ENCODE assay signal across 8 mouse cellular contexts in genomic region chr12:33388842-33389241, GRCm38 (mm10). TPM values are rescaled to one million over a fixed set of nuclear protein-coding genes. Genes with fewer than 3 reads are reported as not detected.
DNase-seq lines count a peak whose midpoint lies in the region; ATAC-seq and TF ChIP-seq lines count a peak whose summit lies in the region.

No protein-coding gene starts in this region.

- no peaks in the 10 kb centered on the region for H3K9me3 ChIP-seq in limb, embryonic 10.5 days (replicated peaks)

- no peak for TF ChIP-seq POLR2A in cortical plate, adult 2 months (IDR thresholded peaks at IDR 0.05; ENCODE audit: extremely low read depth, insufficient read depth, low read length)
- no peak for TF ChIP-seq POLR2A in kidney, adult 2 months (IDR thresholded peaks at IDR 0.05; ENCODE audit: low read depth, low read length)

- peak; percentile 90 for TF ChIP-seq CTCF in cortical plate, adult 2 months (IDR thresholded peaks at IDR 0.05; ENCODE audit: extremely low read depth, insufficient read depth, low read length)
- TF ChIP-seq CTCF in kidney, adult 2 months (conservative IDR thresholded peaks at IDR 0.05; ENCODE audit: insufficient read depth, insufficient read length, low read depth, low read length) = peak; percentile 89

- WGBS in kidney, adult 2 months = 7% methylated on average over 5 of the region's 5 CpGs
- 10% methylated on average over 5 of the region's 5 CpGs for WGBS in limb, embryonic 10.5 days

- ATAC-seq in monocyte, adult 5-6 weeks (replicated peaks; ENCODE audit: insufficient number of reproducible peaks, low FRiP score, low TSS enrichment, poor library complexity, severe bottlenecking) = peak; percentile 78; the same call in 1 of the 2 replicates

- intact Hi-C loops in gastrocnemius, postnatal 14 days (cut with DNase I; ENCODE audit: low total_unique reads) = no loop called here

- no peaks in the 10 kb centered on the region for H3K36me3 ChIP-seq in kidney, adult 2 months (ENCODE audit: control insufficient read depth, insufficient read depth, low read length)
- H3K36me3 ChIP-seq in limb, embryonic 10.5 days = no peaks in the 10 kb centered on the region

- H3K27me3 ChIP-seq in kidney, adult 2 months (replicated peaks; ENCODE audit: control insufficient read depth, insufficient read depth, low read length) = no peaks in the 10 kb centered on the region
- no peaks in the 10 kb centered on the region for H3K27me3 ChIP-seq in limb, embryonic 10.5 days (ENCODE audit: low read depth, poor library complexity, severe bottlenecking)

- H3K27ac ChIP-seq in cortical plate, adult 2 months (ENCODE audit: insufficient read depth, low read length) = no peak overlapping the region
- H3K27ac ChIP-seq in kidney, adult 2 months (ENCODE audit: insufficient read depth, low read depth, low read length) = no peak overlapping the region
- no peak overlapping the region for H3K27ac ChIP-seq in limb, embryonic 10.5 days

- no peak overlapping the region for H3K4me3 ChIP-seq in cortical plate, adult 2 months (ENCODE audit: insufficient read depth, low read length)
- no peak overlapping the region for H3K4me3 ChIP-seq in kidney, adult 2 months (ENCODE audit: insufficient read depth, low read depth, low read length)
- no peak overlapping the region for H3K4me3 ChIP-seq in limb, embryonic 10.5 days

- DNase-seq in urinary bladder, postnatal 14 days (ENCODE audit: low spot score) = peak; percentile 61
- DNase-seq in urinary bladder, postnatal 10 days (ENCODE audit: low spot score) = no peak
- DNase-seq in gastrocnemius, postnatal 14 days = peak; percentile 60
- peak; percentile 76 for DNase-seq in kidney, adult 2 months
- DNase-seq in limb, embryonic 10.5 days (ENCODE audit: low spot score) = peak; percentile 79
- peak; percentile 41 to 77 for DNase-seq in spleen, postnatal 4 days (ENCODE audit: low spot score in 2 of 2)

- H3K4me1 ChIP-seq in cortical plate, adult 2 months (ENCODE audit: control insufficient read depth, insufficient read depth, low read length) = no peaks in the 10 kb centered on the region
- no peaks in the 10 kb centered on the region for H3K4me1 ChIP-seq in kidney, adult 2 months (ENCODE audit: control insufficient read depth, insufficient read depth, low read length)
- H3K4me1 ChIP-seq in limb, embryonic 10.5 days = peaks cover 5% of the 10 kb centered on the region; the same call in 1 of the 2 replicates

RNA-seq across cellular contexts. Expression of gene Efcab10, which starts 5.8 kb away (rescaled TPM):
- polyA plus RNA-seq in cortical plate, adult 2 months (2012; rRNA removed) = 3.4 and 3.5 TPM in 2 replicates
- not detected for total RNA-seq in gastrocnemius, postnatal 14 days (2021)
- polyA plus RNA-seq in kidney, adult 2 months (2012; rRNA removed) = 0.17 TPM in 1 of 2 replicates, not detected in the other
- polyA plus RNA-seq in limb, embryonic 10.5 days (2016; fragmentation: Nextera tagmentation; extraction: Ambion mirVana) = 0.39 and 0.83 TPM in 2 replicates
- not detected in 3 replicates for total RNA-seq in monocyte, adult 5-6 weeks (2017)

RNA-seq across cellular contexts. Expression of gene Twistnb, which starts 40.6 kb away (rescaled TPM):
- polyA plus RNA-seq in cortical plate, adult 2 months (2012; rRNA removed) = 5.6 and 5.9 TPM in 2 replicates
- 1 to 10 TPM; 7.1 to 9.8 TPM for total RNA-seq in gastrocnemius, postnatal 14 days (2021)
- 12.7 and 19.9 TPM in 2 replicates for polyA plus RNA-seq in kidney, adult 2 months (2012; rRNA removed)
- 79.1 and 84.9 TPM in 2 replicates for polyA plus RNA-seq in limb, embryonic 10.5 days (2016; fragmentation: Nextera tagmentation; extraction: Ambion mirVana)
- 49.9 to 65.7 TPM (median 62.9 TPM) in 3 replicates for total RNA-seq in monocyte, adult 5-6 weeks (2017)
